Mouse (Mus musculus): Measurements from ENCODE around the gene Mki67. TPM values are rescaled to one million over a fixed set of nuclear protein-coding genes. Genes with fewer than 3 reads are reported as not detected.
A peak's percentile ranks its signal among the peaks of the same experiment; 100 is the strongest.

Mki67 gene
- total and polyA plus RNA-seq, 3 experiments = 88.6 to 401 (median 271) TPM

DNA sequence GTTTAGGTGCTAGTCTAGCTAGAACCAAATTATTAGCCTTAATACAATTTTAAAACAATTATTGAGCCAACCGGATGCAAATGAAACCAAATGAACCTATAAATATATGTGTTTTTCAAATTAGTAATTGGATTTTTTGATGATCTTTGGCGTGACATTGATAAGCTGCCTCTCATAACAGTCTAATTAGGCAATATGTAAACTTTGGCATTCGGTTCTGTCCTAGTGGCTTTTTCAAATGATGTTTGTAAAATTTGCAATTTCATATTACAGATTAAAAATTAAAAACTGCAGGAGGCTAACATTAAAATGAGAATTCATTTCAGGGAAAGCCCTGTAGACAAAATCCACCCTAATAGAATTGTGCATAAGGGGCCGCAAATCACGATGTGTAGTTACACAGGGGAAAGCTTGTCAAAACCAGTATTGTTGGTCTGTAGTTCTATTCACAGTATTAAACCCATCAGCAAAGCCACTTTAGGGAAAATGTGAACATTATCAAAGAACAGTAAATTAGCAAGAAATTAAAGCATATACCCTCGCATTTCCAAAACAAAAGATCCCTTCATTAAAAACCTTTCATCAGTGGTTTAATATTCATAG, 40.9 kb upstream of the Mki67 start:
- H3K4me3 ChIP-seq (ENCODE audit: control insufficient read depth in 1 of 2, insufficient read depth in 1 of 2, low read depth in 2 of 2, low read length in 2 of 2) = no peak overlapping the region
- DNase-seq (ENCODE audit: low read depth, low spot score) = no peak
- H3K79me2 ChIP-seq (ENCODE audit: control insufficient read depth, insufficient read depth, low read length, poor library complexity) = no peaks in the 10 kb centered on the region
- H3K9me3 ChIP-seq (replicated peaks; ENCODE audit: insufficient read depth, low read length) = no peaks in the 10 kb centered on the region
- no peak overlapping the region for H3K9ac ChIP-seq (ENCODE audit: control insufficient read depth, low read depth, low read length, poor library complexity, severe bottlenecking)
- TF ChIP-seq UBTF (IDR thresholded peaks at IDR 0.05; ENCODE audit: borderline replicate concordance, insufficient read depth, low read depth, low read length) = no peak
- TF ChIP-seq BHLHE40 (IDR thresholded peaks at IDR 0.05; ENCODE audit: borderline replicate concordance, low read depth, low read length) = no peak
- TF ChIP-seq CTCF (IDR thresholded peaks at IDR 0.05 in 2 of 3, conservative IDR thresholded peaks at IDR 0.05 in 1 of 3; ENCODE audit: control insufficient read depth in 1 of 3, insufficient read depth in 1 of 3, low read depth in 2 of 3, low read length in 3 of 3, poor library complexity in 1 of 3, severe bottlenecking in 1 of 3) = no peak
- no peak for TF ChIP-seq SIN3A (IDR thresholded peaks at IDR 0.05; ENCODE audit: low read length)
- no peak for TF ChIP-seq JUND (IDR thresholded peaks at IDR 0.05; ENCODE audit: low read depth, low read length)
- TF ChIP-seq ZKSCAN1 (IDR thresholded peaks at IDR 0.05; ENCODE audit: low read depth, low read length) = no peak
- no peak for TF ChIP-seq ZC3H11A (IDR thresholded peaks at IDR 0.05; ENCODE audit: low read depth, low read length)
- no peak for TF ChIP-seq SMC3 (IDR thresholded peaks at IDR 0.05; ENCODE audit: low read depth, low read length)
- no peak for TF ChIP-seq CHD1 (IDR thresholded peaks at IDR 0.05; ENCODE audit: low read depth, low read length)
- H3K27ac ChIP-seq (ENCODE audit: control insufficient read depth, low read depth, low read length) = no peak overlapping the region
- H3K4me1 ChIP-seq (ENCODE audit: control insufficient read depth in 1 of 2, insufficient read depth in 2 of 2, low read length in 2 of 2) = no peaks in the 10 kb centered on the region
- H3K36me3 ChIP-seq (ENCODE audit: control insufficient read depth in 1 of 2, insufficient read depth in 2 of 2, low read length in 2 of 2) = no peaks in the 10 kb centered on the region
- peaks cover 3% of the 10 kb centered on the region in 2 experiments; a peak in 2 of 4 replicates for H3K27me3 ChIP-seq (ENCODE audit: control insufficient read depth in 1 of 2, insufficient read depth in 2 of 2, low read length in 2 of 2)

DNA sequence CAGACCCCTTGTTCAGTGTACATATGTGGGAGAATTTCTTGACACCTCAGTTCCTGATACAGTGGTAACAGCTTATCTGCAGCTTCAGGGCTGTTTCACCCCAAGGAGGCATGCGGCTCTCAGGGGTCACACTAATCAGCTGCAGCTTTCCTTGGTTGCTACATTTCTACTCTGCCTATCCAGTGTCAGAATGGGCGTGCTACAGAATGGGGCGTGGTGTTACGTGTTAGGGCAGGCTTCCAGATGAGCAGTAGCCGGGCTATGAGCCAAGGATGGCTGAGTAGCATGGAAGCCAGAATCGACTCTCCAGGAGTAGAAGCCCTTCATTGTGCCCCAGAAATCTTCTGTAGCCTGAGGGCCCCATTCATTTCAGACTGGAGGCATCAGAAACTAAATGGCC, 32.8 kb upstream of the Mki67 start:
- H3K9ac ChIP-seq (ENCODE audit: control insufficient read depth, low read depth, low read length, poor library complexity, severe bottlenecking) = no peak overlapping the region
- no peaks in the 10 kb centered on the region for H3K79me2 ChIP-seq (ENCODE audit: control insufficient read depth, insufficient read depth, low read length, poor library complexity)
- no peak overlapping the region for H3K4me3 ChIP-seq (ENCODE audit: control insufficient read depth in 1 of 2, insufficient read depth in 1 of 2, low read depth in 2 of 2, low read length in 2 of 2)
- H3K27me3 ChIP-seq (ENCODE audit: control insufficient read depth in 1 of 2, insufficient read depth in 2 of 2, low read length in 2 of 2) = peaks cover 0 to 4% of the 10 kb centered on the region in 2 experiments; a peak in 2 of 4 replicates
- H3K36me3 ChIP-seq (ENCODE audit: control insufficient read depth in 1 of 2, insufficient read depth in 2 of 2, low read length in 2 of 2) = no peaks in the 10 kb centered on the region; a peak in 1 of 4 replicates
- TF ChIP-seq TBP (IDR thresholded peaks at IDR 0.05; ENCODE audit: low read depth, low read length) = no peak
- no peak for TF ChIP-seq ZMIZ1 (IDR thresholded peaks at IDR 0.05; ENCODE audit: low read depth, low read length)
- 0 out of 2 replicates have a peak, but pooled peaks have one; percentile 20 for TF ChIP-seq GATA1 (IDR thresholded peaks at IDR 0.05; ENCODE audit: low read depth, low read length)
- no peak for TF ChIP-seq POLR2A (IDR thresholded peaks at IDR 0.05; ENCODE audit: control insufficient read depth in 1 of 2, insufficient read depth in 1 of 2, low read depth in 1 of 2, low read length in 2 of 2, poor library complexity in 1 of 2)
- peak; percentile 76 for TF ChIP-seq MAX (IDR thresholded peaks at IDR 0.05; ENCODE audit: low read length)
- TF ChIP-seq NRF1 (IDR thresholded peaks at IDR 0.05; ENCODE audit: insufficient read depth, low read depth, low read length, poor library complexity, severe bottlenecking) = no peak
- TF ChIP-seq MXI1 (IDR thresholded peaks at IDR 0.05; ENCODE audit: low read depth, low read length) = 0 out of 2 replicates have a peak, but pooled peaks have one; percentile 31
- no peak for TF ChIP-seq KAT2A (conservative IDR thresholded peaks at IDR 0.05; ENCODE audit: low read depth, low read length)
- TF ChIP-seq RCOR1 (IDR thresholded peaks at IDR 0.05; ENCODE audit: low read depth, low read length) = no peak
- no peak for TF ChIP-seq USF1 (IDR thresholded peaks at IDR 0.05; ENCODE audit: low read depth, low read length)
- TF ChIP-seq ETS1 (IDR thresholded peaks at IDR 0.05; ENCODE audit: low read depth, low read length) = 0 out of 2 replicates have a peak, but pooled peaks have one; percentile 18
- no peak overlapping the region for H3K27ac ChIP-seq (ENCODE audit: control insufficient read depth, low read depth, low read length)
- no peaks in the 10 kb centered on the region for H3K4me1 ChIP-seq (ENCODE audit: control insufficient read depth in 1 of 2, insufficient read depth in 2 of 2, low read length in 2 of 2)
- DNase-seq (ENCODE audit: low read depth, low spot score) = peak; percentile 81
- H3K9me3 ChIP-seq (replicated peaks; ENCODE audit: insufficient read depth, low read length) = no peaks in the 10 kb centered on the region

Measured in MEL (cell line).